Mouse (Mus musculus) left cerebral cortex, postnatal 25 days (tissue): ENCODE data around the gene Greb1. TPM values are rescaled to one million over a fixed set of nuclear protein-coding genes. Genes with fewer than 3 reads are reported as not detected.
A peak's percentile ranks its signal among the peaks of the same experiment; 100 is the strongest.

Source experiments
- DNase-seq, 2 experiments: peaks; one replicate each; pipeline ENCODE4 v3.0.0; 2022; ENCODE audit warnings: low spot score in 2 of 2, mixed read lengths in 1 of 2
- intact Hi-C: fragments of 180-260 bp; cut with DNase I; formaldehyde crosslinking; loops from one replicate; pipeline ENCODE4 v1.15.1; 2025
- microRNA-seq, 2 experiments: library from miRNA; unstranded; fragments of <30 nt; microRNA quantifications; one replicate each; pipeline ENCODE4 v1.2.0; 2022
- total RNA-seq, 2 experiments: library from RNA; stranded (reverse); gene quantifications; 2 replicates each; pipeline ENCODE4 v1.2.3; 2021

The Greb1 gene
- total RNA-seq, 2 experiments from 2014 or later, result 0.71 to 1.3 TPM

- intact Hi-C loops, result no loop called here
- no peak for DNase-seq
These were observed 150.9 kb downstream of the Greb1 start for GRCm38 (mm10) chr12:16649819-16650218.

GRCm38 (mm10) chr12:16648273-16648672, 152.4 kb downstream of the Greb1 start:
- no peak for DNase-seq
- intact Hi-C loops, result no loop called here

GRCm38 (mm10) chr12:16646780-16647409, 153.8 kb downstream of the Greb1 start:
- intact Hi-C loops, result no loop called here
- DNase-seq, result no peak

GRCm38 (mm10) chr12:16644698-16645097, 156.0 kb downstream of the Greb1 start:
- intact Hi-C loops, result no loop called here
- DNase-seq, result no peak

- intact Hi-C loops, result no loop called here
- DNase-seq, result peak; percentile 23 to 35
These were observed 157.0 kb downstream of the Greb1 start for GRCm38 (mm10) chr12:16643508-16644345.

GRCm38 (mm10) chr12:16642000-16642399, 158.7 kb downstream of the Greb1 start:
- intact Hi-C loops, result no loop called here
- DNase-seq, result no peak

GRCm38 (mm10) chr12:16640075-16640474, 160.6 kb downstream of the Greb1 start:
- no peak for DNase-seq
- intact Hi-C loops, result no loop called here

GRCm38 (mm10) chr12:16639078-16639771, 161.5 kb downstream of the Greb1 start:
- no peak for DNase-seq
- intact Hi-C loops, result no loop called here

GRCm38 (mm10) chr12:16635816-16636215, 164.9 kb downstream of the Greb1 start:
- intact Hi-C loops, result no loop called here
- no peak for DNase-seq

GRCm38 (mm10) chr12:16634075-16634813, 166.4 kb downstream of the Greb1 start:
- peak; percentile 46 to 49 for DNase-seq
- intact Hi-C loops, result loop anchor here (1.0 kb wide), 1 partner anchor 66 kb away; no protein-coding TSS in a partner anchor

- intact Hi-C loops, result no loop called here
These were observed 167.5 kb downstream of the Greb1 start for GRCm38 (mm10) chr12:16633235-16633634.

GRCm38 (mm10) chr12:16631423-16631822, 169.3 kb downstream of the Greb1 start:
- intact Hi-C loops, result no loop called here
- no peak for DNase-seq

More at GRCm38 (mm10) chr12:16633235-16633634, 167.5 kb downstream of the Greb1 start:
- DNase-seq, result no peak

- DNase-seq, result no peak
- intact Hi-C loops, result no loop called here
These were observed 169.9 kb downstream of the Greb1 start for GRCm38 (mm10) chr12:16630866-16631185.

GRCm38 (mm10) chr12:16630152-16630865, 170.4 kb downstream of the Greb1 start:
- intact Hi-C loops, result no loop called here
- no peak for DNase-seq

Small RNA genes lying within 50 kb of the gene (microRNA-seq; reads per million reads assigned to microRNA genes)
- gene Gm44305, result 0 reads per million in 2 experiments

Other genes starting within 250 kb of the Greb1 start
- gene Lpin1, start 189.9 kb downstream of the Greb1 start, total RNA-seq, result 10 to 100 TPM; 18.1 to 18.3 TPM
- 100 to 1,000 TPM; 151 to 171 TPM for gene Ntsr2, start 147.5 kb downstream of the Greb1 start, total RNA-seq
- 10 to 100 TPM; 29.8 to 37.2 TPM for gene E2f6, start 10.1 kb upstream of the Greb1 start, total RNA-seq
- 100 to 1,000 TPM; 133 to 146 TPM for gene Rock2, start 94.0 kb upstream of the Greb1 start, total RNA-seq
- gene Pqlc3, start 199.5 kb upstream of the Greb1 start, total RNA-seq, result 1 to 10 TPM in 1 of 2 experiments, under 1 TPM in 1; 0.89 to 1.5 TPM
- under 1 TPM; 0.60 to 0.87 TPM for gene 2410004P03Rik, start 210.8 kb upstream of the Greb1 start, total RNA-seq